Mouse (Mus musculus) subcutaneous adipose tissue, adult 2 months (tissue): ENCODE results near the gene Gipc1. TPM values are rescaled to one million over a fixed set of nuclear protein-coding genes. Genes with fewer than 3 reads are reported as not detected.

Source experiments
- polyA plus RNA-seq: library from polyadenylated mRNA; depleted of rRNA; stranded (reverse); fragments of >200 nt; gene quantifications from 2 replicates; pipeline ENCODE4 v1.2.3, GENCODE M21; 2012; ENCODE audit warnings: low replicate concordance; rRNA removed

The Gipc1 gene
- 40.8 and 62.0 TPM in 2 replicates for polyA plus RNA-seq

DNA sequence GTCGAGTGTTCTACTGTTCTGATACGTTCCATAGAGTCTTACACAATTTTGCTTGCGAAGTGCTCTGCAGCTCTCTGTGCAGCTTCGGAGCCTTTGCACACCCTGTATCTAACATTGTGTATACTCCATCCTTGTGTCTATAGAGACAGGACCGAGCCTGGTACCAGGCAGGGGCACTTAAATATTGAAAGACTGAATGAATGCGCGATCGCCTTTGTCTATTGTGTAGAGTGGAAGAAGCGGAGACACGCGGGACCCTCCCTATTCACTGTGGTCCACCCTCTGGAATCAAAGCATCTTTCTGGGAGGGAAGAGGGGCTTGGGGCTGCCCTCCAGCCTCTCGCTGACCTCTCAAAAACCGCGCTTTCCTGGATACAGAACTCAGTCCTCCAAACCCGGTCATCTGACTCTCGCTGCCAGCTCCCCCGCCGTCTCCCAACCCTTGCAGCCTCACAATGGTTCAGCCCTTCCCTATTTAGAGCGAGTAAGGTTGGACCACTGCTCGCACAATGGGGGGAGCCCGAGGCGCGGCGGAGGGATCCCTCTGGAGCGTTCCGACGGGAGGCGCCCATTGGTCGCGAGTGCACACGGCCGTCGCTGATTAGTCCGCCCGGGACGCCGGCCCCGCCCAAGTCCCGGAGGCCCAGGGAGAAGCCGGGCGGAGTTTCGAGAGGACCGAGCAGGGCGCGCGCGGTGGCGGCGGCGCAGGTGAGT is at the start of gene Gipc1:
TSS of gene Gipc1 (plus strand) at position 648 of the 714 bp plus-strand sequence.

DNA sequence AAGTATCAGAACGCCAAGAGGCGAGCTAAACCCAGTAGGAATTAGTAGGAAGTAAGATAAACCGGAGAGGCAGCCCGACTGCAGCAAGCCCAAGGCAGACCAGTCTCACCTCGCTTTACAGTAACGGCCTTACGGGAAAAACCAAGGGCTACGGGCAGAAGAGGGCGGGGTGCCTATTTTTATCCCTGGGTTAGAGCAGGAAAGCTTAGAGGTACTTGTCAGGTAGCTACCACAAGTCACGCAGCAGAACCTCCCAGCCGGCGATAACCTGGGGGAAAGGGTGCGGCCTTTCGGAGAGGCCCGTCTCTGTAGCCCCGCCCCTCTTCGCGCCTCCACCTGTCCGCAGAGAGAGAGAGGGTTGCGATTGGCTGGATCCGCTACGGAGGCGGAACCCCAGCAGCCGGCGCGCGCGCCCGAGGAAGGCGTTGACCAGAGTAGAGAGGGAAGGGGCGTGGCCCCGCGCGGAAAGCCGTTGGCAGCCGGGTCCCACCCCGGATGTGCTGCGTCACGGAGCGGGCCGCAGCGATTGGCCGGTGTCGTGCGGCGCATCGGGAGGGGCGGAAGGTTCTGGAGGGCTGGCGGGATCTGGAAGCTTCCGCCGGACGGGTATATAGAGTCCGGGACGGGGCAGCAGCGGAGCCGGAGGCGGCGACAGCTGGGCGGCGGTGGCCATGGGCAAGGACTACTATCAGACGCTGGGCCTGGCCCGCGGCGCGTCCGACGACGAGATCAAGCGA is 44.6 kb upstream of the Gipc1 start, which contains the start of the genes Tecr and Dnajb1:
TSS of gene Tecr (minus strand) at position 311 of the 737 bp plus-strand sequence.
TSS of gene Dnajb1 (plus strand) at position 533 of the 737 bp plus-strand sequence.

GRCm38 (mm10) chr8:83665969-83666865 is 13.7 kb downstream of the Gipc1 start, which contains the start of gene Ptger1:
Gene Ptger1, plus strand, starts transcription at chr8:83666678.

GRCm38 (mm10) chr8:83698661-83699453 is 46.4 kb downstream of the Gipc1 start, which contains the start of gene Pkn1:
Gene Pkn1, minus strand, starts transcription at chr8:83699179.

Other genes with a start within 250 kb of the Gipc1 start
- 10.6 and 15.4 TPM in 2 replicates for gene Scoc, start 194.3 kb upstream of the Gipc1 start, polyA plus RNA-seq
- gene Olfr370, start 116.9 kb upstream of the Gipc1 start, polyA plus RNA-seq = not detected in 2 replicates
- gene Ndufb7, start 86.0 kb upstream of the Gipc1 start, polyA plus RNA-seq = 425 and 518 TPM in 2 replicates
- gene Tecr, start 44.7 kb upstream of the Gipc1 start, polyA plus RNA-seq = 697 and 709 TPM in 2 replicates
- 26.1 and 34.8 TPM in 2 replicates for gene Dnajb1, start 44.5 kb upstream of the Gipc1 start, polyA plus RNA-seq
- 1.4 and 3.7 TPM in 2 replicates for gene Ptger1, start 14.0 kb downstream of the Gipc1 start, polyA plus RNA-seq
- gene Pkn1, start 46.5 kb downstream of the Gipc1 start, polyA plus RNA-seq = 85.8 and 106 TPM in 2 replicates
- gene Ddx39, start 62.5 kb downstream of the Gipc1 start, polyA plus RNA-seq = 24.7 and 50.9 TPM in 2 replicates
- gene Adgre5, start 88.6 kb downstream of the Gipc1 start, polyA plus RNA-seq = 82.7 and 155 TPM in 2 replicates
- 33.2 and 156 TPM in 2 replicates for gene Adgrl1, start 247.4 kb downstream of the Gipc1 start, polyA plus RNA-seq